Mouse (Mus musculus): ENCODE data around the gene Disp1. TPM values are rescaled to one million over a fixed set of nuclear protein-coding genes. Genes with fewer than 3 reads are reported as not detected.

Gene Disp1
- total RNA-seq (2021) = 10 to 100 TPM; 14.9 to 17.0 TPM
- long read RNA-seq, experiment 1, partial matches to known transcripts = 3 of 4 reads
- long read RNA-seq, experiment 1, other reads (novel, unspliced or antisense) = 1 of 4 reads
- long read RNA-seq, experiment 2, full-length matches to known transcripts = 4 of 5 reads
- long read RNA-seq, experiment 2, partial matches to known transcripts = 0 of 5 reads
- long read RNA-seq, experiment 2, other reads (novel, unspliced or antisense) = 1 of 5 reads

DNA sequence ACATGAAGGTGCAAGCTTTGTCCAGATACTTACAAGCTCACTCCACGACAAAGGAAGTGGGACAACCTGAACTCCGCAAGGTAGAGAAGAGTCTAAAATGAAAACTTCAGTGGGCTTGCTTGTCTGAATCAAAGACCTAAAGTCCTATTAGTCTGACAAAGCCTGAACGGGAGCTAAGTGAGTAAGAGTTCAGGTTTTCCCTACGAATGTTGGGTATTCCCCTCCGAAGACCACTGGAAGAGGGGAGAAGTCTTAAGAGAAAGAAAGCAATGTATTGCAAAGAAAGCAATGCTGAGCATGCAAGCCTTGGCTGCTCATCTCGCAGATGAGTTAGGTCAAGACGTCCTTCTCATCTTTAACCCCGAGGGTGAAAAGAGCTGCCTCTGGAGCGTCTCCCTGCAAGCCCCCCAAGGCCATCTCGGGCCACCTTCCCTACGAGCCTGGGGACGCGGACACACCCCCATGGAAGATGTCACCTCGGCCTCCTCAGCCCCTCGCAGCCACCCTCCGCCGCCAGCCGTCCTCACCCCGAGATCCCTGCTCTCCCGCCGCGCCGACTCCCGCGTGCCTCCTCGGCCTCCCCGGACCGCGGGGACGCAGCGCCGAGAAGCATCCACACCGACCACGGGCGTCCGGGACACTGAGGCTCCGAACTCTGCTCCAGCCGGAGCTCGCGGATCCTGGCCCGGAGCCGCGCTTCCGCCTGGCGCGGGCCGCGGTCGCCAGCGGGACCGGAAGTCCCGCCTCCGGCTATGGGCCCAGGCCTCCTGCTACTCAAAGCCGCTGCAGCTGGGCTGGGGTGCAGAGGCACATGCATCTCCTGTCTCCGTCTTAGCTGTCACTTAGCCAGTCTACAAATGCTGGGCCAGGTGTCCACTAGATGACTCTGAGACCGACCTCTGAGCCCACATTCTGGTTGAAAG lies at the start of gene Disp1:
TSS of gene Disp1 (minus strand) at position 727 of the 923 bp plus-strand sequence.
- peak; percentile 78 to 87 for DNase-seq

DNA sequence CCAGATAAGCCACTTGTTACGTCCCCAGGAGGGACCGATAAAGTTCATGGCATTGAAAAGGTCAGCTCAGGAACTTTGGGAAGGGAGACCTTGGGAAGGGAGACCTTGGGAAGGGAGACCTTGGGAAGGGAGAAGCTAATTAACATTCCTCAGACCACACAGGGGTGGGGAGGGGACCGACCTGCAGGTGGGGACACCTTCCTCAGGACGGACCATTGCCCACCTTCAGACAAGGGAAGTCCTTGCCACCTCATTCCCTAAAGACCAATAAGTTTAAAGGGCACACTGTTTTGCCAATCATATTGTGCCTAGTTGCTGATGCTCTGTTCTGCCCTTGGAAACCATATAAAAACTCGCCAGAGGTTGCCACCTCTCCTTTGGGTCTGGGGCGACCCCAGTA lies 46.3 kb upstream of the Disp1 start:
- DNase-seq = peak; percentile 8 to 14

DNA sequence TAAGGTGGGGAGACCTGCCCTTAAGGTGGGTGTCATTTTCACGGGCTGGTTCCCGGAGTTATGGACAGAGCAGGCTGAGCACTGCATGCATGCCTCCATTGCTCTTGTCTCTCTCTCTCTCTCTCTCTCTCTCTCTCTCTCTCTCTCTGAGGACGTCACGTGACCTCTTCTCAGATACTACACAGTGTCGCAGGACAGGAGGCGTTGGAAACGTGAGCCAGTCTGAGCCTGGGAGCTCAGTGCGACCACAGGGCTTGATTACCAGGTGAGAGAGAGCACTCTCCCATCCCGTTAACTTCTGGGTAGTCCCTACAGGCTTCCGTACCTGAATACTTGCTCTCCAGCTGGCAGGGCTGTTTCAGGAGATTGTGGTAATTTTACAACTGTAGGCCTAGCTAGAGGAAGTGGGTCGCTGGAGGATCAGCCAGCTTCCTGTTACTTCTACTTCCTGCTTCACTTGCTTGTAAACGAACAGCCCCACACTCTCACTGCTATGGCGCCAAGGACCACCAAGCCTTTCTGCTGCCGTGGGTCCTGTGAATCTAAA lies 44.7 kb upstream of the Disp1 start:
- DNase-seq = no peak

DNA sequence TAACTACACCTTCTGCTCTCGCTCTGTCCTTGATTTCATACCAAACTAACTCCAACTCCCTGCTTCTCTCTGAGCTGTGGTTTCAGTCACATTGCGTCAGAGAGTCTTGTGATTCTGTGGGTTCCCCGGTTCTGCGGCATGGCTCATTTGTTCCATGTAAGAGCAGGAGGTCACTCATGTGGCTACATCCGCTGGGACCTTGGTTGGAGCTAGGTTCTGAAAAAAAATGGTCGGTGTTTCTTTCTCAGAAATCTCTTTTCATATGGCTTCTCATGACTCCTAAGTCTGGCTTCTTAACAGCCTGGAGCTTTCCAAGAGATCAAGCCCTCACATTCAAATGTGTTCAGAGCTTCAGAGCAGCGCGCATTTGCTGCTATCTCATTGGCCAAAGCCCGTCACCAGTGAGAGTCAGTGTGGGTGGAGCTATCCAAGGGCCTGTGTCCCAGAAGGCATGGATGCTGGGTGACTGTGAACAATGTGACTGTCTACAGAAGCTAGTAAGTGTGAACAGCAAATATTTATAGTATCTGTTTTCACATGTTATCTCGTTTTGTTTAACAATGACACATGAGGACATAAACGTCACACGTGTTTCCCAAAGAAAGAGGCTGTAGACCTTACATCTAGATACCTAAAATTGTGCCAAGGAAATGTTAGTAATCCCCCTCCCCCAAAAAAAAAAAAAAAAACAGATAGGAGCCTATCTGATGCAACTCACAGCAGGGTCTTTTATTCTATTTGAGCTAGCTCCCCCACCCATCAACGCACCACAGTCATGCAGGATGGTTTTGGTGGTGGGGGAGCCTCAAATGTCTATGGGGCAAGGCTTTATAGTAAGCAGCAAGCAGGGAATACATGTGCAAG lies 43.1 kb upstream of the Disp1 start:
- DNase-seq = peak in 1 of 2 experiments; percentile 22

DNA sequence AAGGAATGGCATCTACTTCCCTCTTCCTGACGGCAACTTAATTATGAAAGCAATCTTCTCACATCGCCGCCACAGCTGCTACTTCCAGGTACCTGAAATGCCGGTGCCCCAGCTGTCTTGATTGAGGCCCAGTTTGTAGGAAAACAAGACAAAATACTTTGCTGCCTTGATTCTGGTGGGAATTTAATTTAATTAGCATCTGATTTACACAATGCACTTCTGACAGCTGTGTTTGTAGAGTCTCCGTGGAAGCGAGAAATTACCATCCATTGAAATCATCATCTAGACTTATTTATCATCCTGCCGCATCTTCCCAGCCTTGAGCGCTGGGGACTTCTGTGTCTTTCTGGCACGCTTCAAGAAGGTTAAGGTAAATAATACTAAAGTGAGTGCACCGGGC lies 31.3 kb upstream of the Disp1 start:
- DNase-seq = no peak

DNA sequence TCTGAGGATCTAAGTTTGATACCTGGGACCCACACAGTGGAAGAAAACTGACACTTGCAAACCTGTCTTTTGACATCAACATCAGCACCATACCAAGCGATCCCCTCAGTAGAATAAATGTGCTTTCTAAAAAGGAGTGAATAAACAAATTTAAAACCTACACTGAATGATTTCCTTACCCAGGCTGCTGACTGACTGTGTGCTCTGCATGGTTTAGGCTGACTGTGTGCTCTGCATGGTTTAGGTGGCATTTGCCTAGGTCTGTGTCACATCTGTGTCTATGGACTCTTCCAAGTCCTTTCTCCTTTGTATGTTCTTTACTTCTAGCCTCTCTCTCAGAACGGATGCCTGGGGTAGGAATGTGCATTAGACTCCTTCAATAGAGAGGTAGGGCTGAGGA lies 30.5 kb upstream of the Disp1 start:
- no peak for DNase-seq

DNA sequence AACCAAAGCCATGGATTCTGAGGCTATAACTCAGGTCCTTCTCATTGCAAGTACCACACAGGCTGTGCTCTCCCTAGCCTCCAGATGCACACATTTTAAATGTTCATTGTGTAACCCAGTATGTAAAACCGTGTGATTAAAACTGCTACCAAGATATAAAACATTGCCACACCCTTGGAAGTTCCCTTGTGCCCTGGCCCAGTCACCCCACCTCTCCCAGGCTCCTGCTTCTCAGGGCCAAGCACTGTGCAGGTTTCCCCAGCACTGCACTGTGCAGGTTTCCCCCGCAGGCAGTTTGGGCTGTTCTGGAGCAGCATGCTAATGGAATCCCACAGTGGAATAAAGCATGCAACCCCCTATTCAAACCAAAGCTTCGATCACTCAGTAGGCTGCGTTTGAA lies 29.3 kb upstream of the Disp1 start:
- no peak for DNase-seq

DNA sequence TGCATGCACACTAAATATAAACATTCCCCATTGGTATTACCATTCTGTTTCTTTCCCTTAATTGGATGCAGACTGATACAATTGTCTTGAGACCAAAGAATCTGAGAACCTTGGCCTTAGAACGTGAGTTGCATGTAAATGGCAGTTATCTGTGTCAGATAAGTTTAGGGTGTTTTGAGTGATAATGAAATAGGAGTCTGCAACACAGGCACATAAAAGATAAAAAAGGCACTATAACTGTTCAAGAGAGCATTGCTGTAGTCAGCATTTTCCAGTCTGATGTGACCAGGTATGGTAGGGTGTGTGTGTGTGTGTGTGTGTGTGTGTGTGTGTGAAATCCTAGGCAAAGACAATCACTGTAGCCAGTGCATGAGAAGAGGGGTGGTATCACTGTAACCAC lies 26.8 kb upstream of the Disp1 start:
- DNase-seq = no peak

DNA sequence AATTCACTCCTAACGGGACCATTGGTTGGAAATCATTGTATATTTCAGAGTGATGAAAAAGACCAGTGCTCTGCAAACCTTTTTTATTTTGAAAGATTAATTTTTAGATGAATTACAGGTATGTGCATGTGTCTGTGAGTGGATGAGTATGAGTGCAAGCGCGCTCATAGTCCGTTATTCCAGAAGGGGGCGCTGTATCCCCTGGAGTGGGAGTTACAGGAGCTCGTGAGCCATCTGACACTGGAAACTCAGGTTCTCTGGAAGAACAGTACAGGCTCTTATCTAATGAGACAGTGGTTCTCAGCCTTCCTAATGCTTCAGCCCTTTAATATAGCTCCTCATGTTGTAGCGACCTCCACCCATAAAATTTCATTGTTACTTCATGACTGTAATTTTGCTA lies 22.0 kb upstream of the Disp1 start:
- DNase-seq = no peak

DNA sequence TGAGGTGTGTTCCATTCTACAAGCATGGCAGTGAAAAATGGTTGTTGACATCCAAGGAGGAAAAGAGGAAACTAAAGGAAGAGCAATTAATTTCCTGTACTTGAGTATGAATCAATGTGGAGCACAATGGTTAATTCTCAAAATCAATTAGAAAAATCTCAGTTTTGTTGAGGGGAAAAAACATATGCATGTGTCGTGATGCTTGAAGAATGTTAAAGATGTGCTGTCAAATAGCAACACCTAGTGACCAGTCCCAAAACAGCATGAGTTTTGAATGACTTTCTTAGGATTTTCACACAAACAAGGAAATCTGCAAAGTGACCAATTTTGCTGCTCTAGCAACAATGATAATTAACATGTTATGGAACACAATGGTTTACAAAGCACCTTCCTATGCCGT lies 16.6 kb upstream of the Disp1 start:
- no peak for DNase-seq

DNA sequence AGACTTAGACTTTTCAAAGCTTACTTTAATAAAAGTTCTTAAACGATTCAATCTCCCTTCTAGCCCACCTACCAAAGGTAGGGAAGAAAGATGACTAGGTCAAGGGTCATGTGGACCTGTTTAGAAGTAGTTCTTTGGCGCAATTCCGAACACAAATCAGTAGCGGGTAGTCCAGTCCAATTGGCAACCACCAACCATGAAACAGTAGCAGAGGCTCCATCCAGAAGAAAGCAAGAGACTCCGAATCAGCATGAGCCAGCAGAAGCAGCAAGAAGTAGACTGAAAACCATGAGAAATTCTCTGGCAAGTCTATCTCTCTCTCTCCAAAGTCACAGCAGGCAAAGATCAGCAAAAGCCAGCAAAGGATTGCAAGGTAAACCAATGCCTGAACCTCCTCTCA lies 15.1 kb upstream of the Disp1 start:
- DNase-seq = no peak

DNA sequence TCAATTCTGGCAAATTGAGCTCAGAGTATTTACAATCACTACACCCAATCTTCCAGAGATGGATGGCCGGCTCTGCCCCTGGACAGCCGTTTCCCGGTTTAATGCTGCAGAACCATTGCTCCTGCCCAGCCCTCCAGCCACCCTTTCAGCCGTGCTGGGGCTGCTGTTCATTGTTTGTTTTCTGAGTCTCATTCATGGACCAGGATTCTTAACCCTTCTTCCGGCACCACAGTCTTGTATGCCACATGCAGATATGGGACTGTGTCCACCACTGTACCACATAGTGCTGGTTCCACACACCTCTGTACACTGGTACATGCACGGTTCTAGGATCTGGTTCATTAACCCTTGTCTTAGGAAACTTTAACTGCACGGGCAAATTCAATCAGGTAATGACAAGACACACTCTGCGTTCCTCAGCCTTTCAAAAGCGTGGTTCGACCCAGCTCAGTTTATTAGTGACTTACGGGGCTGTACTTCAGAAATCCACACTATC lies 12.4 kb upstream of the Disp1 start:
- no peak for DNase-seq

DNA sequence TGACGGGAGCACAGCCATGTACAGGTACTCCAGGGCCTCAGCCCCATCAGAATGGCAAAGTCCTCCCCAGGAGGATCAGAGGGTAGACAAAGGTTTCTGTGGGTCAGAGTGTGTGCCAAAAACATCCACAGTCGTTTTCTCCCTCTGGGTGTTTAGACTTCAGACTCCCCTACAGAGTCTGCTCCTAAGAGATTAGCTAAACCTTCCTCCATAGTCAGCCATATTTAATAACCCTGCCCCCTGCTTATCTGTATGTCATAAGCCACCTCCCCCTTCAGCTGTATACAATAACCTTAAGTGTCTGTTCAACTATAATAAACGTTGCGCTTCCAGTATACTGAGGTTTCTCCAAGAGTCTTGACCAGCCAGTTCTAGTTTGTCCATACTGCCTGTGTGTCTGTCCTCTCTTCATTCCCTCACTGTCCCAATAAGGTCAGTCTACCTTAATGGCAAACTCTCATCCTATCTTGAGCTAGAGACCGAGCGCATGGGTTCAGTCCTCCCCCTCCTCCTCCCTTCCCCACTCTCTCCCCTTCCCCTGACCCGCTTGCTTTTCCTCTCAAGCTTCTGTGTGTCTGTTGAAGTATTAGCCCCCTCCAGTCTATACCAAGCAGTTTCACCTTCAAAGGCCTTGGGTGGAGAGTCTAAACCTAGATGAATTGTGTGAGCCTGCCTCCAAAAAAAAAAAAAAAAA lies 11.8 kb upstream of the Disp1 start:
- DNase-seq = no peak

DNA sequence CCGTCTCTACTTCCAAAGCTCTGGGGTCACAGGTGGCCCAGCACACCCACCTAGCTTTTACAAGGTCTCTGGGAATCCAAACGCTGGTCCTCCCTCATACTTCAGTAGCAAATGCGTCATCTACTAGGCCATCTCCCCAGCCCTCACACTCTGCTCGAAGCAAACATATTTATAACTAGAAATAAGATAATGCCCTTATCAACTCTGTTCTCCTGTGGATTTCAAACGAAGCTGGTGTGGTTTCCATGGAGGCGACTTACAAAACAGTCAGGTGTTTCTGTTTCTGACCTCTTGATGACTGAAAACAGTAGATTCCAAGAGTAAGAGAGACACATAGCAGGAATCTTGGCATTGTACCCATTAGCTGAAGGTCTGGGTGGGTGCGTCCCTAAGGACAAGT lies 6.1 kb upstream of the Disp1 start:
- DNase-seq = no peak

DNA sequence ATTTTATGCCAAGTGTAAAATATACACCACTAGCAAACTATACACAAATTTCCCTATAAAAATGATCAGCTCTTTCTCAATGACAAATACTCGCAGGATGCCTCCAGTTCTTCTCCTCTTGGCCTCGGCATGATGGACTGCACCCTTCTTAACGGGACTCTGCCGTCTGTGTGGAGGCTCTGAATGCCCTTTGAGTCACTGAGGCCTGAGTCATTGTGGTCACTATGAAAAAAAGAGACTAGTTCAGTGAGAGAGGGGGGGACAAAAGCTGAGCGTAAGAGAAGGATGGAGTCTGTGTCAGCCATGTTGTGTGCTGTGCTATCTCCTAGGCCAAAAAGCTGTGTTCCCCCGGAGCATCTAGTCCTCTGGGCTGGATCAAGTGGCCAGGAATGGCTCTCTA lies 2.3 kb downstream of the Disp1 start:
- DNase-seq = peak; percentile 55 to 62

DNA sequence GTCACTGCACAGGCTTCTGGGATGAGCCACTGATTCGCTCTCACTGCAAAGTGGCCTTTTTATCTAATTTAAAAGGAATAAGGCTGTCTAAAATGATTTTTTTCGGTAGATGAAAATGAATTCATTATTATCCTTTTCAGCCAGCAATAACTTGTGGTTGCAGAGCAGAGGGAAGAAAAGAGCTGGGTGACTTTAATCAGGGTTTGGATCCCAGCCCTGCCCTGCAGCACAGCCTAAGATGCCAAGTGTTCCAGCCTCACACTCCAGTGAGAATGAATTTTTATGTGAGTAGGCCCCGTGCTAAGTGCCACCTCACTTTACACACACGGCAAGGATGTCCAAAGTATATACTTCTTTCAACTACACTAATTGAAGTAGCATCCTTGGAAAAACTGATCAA lies 4.6 kb downstream of the Disp1 start:
- DNase-seq = no peak

DNA sequence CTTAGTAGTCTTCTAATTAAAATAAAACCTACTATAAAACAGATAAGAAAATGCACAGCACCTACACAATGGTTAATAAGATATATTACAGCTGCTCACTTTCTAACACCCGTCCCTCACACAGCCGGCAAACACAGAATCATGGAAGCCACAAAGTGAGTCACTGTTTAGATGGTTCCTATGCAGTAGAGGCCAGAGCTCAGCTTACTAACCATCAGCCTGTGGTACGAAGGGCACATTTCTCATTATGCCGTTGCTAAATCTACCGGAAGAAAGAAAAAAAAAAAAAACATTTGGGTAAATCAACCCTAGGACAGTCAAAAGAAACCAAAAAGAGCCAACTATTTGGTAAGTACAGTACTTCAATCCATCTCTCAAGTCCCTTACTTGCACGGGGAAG lies 5.6 kb downstream of the Disp1 start:
- DNase-seq = no peak

DNA sequence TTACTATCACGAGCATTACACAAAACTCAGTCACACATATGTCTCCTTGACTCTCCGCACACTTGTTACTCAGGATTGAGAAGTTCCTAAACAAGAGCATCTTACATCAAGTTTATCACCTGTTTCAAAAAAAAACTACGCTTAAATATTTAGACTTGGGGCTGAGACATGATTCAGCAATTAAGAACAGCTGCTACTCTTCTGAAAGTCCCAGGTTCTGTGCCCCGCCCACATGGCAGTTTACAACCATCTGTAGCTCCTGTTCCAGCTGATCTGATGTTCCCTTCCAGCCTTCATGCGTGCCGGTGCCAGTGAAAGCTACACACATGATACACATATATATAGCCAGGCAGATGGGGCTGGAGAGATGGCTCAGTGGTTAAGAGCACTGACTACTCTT lies 7.5 kb downstream of the Disp1 start:
- no peak for DNase-seq

DNA sequence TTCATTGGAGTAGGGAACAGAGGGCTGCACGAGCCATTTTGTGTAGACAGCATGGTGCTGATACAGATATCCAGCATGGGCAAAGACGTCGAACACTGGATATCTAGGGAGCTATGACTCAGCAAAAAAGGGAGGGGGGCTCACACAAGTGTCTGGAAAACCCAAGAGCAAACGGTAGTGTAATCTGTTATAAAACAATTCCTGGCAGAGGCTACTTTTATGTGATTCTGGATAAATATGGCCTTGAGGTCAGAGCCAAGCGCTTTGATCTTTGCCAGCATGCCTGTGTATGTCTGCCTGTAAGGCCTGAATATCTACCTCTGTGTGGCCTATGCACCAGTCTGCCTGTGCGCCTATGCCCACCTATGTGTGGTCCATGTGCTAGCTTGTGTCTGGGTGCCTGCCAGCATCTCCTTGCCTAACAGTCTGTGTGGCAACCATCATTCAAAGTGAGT lies 8.5 kb downstream of the Disp1 start:
- peak; percentile 58 to 69 for DNase-seq

DNA sequence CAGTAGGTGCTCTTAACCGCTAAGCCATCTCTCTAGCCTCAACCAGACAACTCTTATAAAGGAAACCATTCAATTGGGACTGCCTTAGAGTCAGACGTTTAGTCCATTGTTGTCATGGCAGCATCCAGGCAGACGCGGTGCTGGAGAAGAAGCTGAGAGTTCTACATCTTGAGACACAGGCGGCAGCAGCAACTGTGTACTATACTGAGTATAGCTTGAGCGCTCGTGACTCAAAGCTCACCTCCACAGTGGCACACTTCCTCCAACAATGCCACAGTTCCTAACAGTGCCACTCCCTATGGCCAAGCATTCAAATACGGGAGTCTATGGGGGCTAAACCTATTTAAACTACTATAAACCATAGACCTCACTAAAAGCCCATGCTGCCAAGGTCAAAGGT lies 11.2 kb downstream of the Disp1 start:
- no peak for DNase-seq

DNA sequence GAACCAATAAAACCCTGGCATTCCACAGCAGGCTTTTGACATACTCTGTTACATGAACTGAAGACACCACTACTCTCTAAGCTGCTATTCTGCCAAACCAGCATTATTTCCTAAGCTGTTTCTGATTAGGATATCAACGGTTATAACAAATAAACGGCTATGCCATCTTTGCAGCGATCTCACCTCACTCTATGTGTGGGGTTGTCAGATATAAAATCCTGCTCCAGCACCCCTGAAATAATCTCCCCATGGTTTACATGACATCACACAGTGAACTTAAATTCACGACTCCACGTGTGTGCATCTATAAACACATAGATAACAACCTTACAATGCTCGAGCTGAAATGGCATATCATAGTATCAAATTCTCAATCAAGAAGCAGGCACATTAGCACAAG lies 13.7 kb downstream of the Disp1 start:
- no peak for DNase-seq

DNA sequence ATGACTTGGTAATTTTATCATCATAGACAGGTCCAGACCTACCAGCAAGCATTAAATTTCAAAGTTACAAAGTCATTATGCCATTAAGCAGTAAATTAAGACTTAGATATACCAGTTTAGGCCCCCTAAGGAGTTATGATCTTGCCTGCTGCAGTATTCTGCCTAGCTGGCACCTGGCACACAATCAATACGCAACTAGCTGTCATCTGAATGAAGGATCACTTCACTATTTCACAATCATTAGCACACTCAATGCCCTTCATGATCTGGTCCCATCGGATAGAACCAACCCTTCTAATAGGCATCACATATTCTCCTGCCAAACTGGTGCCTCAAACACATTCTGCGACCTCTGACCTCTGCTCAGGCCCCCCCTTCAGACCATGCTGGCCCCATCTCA lies 14.2 kb downstream of the Disp1 start:
- DNase-seq = peak in 1 of 2 experiments; percentile 42

Measured in adrenal gland, postnatal 36 days (tissue).